Mouse (Mus musculus) fibroblast of lung, adult 2 months (primary cell): ENCODE data around the gene Mc1r.
A peak's percentile ranks its signal among the peaks of the same experiment; 100 is the strongest.

Experiments
- DNase-seq: peaks from one replicate; pipeline ENCODE4 v3.0.0-alpha.2; 2011; ENCODE audit warnings: low read depth

Mc1r gene

DNA sequence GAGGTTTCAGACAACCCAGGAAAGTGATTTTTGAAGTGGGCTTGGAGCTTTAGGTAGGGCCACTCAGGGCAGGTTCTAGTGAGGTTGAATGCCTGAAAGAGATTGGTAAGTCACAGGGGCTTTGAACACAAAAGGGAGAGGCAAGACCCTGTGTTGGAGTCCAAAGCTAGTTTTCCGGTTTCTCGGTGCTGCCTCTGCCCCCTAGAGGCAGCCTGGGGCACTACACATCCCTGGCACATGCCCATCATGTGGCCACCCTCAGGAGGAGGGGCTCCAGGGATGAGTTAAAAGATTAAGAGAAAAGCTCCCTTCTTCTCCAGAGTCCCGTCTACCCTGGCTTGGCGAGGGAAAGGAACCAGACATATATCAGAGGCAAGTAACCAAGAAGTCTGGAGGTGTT lies at the start of gene Mc1r:
TSS of gene Mc1r (plus strand) at position 322 of the 400 bp plus-strand sequence.
- no peak for DNase-seq

DNA sequence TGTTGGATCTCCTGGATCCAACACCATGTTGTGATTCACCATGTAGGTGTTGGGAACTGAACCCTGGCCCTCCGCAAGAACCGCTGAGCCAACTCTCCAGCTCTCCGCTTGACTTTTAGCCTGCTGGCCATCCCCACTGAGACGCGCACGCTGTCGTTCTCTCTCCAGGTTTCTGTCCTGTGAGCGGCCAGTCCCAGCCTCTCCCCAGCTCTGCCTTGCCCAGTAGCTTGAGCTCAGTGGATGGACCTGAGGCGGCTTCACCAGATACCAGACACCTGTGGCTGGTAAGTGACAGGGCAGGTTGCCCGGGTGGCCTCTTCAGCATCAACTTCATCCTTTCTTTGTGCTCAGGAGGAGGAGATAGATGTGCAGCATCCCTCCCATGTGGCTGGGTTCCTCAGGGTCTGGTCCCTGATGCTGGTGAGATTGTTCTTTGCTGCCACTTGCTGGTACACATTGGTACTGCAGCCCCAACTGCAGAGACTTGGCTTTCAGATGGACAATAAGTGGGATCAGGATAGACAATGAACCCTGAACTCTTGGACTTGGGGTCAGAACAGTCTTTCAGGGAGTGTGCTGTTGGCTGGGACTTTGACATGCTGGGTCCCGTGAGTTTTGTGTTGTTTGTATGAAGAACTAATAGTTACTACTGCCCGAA lies 45.7 kb upstream of the Mc1r start:
- peak; percentile 37 for DNase-seq

GRCm38 (mm10) chr8:123373403-123374238 lies 33.3 kb upstream of the Mc1r start, which contains the start of gene Tcf25:
Tcf25 (plus strand) TSS chr8:123373753.
- DNase-seq, result peak; percentile 86

GRCm38 (mm10) chr8:123374239-123374578 lies 32.7 kb upstream of the Mc1r start:
- peak; percentile 72 for DNase-seq

DNA sequence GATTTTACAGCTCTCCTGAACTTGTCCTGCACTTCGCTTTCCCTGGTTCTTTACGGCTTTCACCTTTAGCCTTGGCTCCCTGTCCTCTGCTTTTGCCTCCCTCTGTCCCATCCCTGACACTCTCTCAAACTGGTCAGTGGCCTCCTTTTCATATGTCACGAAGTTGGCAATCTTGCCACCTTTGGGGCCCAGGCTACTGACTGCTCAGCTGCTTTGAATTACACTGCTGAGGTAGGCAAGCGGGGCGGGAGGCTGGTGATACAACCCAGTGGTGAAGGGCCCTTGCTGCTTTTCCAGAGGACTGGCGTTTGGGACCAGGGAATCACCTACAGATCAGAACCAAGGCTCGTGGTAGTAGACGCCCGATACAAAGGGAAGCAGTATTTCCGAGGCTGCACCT lies 31.2 kb upstream of the Mc1r start:
- no peak for DNase-seq

GRCm38 (mm10) chr8:123376106-123376505 lies 30.8 kb upstream of the Mc1r start:
- DNase-seq, result no peak

- no peak for DNase-seq
These were observed 25.2 kb upstream of the Mc1r start for GRCm38 (mm10) chr8:123381711-123382110.

GRCm38 (mm10) chr8:123382516-123382915 lies 24.4 kb upstream of the Mc1r start:
- no peak for DNase-seq

DNA sequence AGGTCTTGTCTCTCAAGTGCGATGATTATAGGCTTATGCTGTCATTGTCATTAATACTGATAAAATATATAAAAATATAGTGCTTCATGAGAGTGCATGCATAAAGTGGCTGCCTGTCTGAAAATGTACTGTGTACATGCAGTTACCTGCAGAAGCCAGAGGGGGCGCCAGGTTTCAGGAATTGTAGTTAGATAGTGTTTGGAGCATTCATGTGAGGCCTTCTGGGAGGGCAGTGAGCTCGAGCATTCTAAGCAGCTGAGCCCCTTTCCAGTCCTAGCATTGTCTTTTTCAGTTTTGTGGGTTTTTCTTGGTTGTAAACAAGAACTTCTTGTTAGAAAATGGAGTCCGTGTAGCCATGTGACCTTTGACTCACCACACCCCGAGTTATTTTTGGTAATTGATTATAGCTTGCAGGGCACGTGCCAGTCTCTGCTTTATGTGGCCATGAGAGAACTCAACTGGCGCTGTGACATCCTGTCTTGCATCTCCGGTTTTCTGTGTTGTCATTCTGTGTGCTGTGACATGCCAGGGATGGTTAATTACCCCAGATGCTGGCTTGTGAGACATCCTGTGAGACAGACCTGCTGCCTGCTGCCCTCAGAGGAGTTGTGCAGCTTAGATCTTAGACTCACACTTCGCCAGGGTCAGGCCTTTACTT lies 21.9 kb upstream of the Mc1r start:
- DNase-seq, result no peak

DNA sequence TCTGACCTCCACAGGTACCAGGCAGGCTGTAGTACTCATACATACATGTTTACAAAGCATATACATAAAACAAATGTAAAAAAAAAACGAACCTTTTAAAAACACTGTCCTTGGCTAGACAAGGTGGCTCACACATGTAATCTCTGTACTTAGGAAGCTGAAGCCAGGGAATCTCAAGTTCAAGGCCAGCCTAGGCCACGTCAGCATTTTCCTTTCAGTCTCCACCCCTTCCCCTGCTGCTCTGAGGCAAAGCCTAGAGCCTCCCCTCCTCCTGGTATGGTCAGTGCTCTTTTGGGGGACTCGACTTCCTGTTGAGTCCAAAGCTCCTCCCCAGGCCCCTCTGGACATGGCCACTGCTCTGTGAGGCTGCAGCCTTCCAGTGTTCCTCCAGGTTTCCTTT lies 19.9 kb upstream of the Mc1r start:
- DNase-seq, result no peak

DNA sequence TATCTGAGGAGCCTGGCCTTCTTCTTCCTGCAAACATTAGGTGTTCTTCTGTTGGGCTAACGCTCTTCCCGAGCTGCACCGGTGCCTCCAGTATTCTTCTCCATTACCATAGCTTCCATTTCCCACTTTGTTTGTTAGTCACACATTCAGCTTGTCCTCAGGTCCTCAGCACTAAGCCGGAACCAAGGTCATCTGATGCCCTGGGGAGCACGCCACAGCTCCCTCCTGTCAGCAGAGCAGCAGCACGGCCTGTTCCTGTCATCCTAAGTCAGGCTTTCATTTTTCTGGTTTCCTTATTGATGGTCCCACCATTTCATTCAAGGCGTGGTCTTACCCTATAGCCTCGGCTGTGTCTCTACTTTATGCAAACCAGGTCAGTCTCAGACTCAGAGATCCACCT lies 19.1 kb upstream of the Mc1r start:
- no peak for DNase-seq

DNA sequence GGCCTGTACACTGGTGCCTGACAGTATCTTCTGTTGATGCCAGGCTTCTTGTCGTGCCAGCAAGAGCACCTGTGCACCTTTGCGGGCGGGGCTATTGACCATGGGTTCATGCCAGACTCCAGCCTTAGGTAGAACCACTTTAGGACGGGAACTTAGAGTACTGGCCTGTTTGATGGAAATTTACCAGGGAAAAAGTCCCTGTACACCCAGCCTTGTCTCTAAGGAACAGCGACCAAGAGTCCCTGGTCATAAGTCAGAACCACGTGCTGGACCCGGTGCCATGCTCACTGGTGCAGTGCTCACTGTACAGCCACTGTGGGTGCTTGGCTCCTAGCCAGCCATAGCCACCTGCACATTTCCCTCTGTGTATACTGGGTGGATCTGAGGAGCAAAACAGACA lies 17.9 kb upstream of the Mc1r start:
- DNase-seq, result no peak

DNA sequence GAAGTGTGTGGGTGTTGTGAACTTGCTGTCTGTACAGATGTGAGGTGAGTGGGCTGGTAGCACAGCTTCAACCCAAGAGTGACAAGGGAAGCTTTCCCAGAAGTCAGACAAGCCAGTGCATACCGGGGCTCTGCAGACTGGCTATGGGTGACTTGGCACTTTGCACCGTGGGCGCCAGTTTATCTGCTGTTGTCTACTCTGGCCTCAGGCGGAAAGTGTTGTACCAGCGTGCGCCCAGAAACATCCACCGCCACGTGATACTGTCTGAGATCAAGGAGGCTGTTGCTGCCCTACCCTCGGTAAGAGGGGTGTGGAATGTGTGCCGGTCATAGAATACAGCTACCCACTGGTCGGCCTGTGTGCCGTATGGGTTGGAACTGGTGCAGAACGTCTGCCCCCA lies 8.6 kb upstream of the Mc1r start:
- no peak for DNase-seq

DNA sequence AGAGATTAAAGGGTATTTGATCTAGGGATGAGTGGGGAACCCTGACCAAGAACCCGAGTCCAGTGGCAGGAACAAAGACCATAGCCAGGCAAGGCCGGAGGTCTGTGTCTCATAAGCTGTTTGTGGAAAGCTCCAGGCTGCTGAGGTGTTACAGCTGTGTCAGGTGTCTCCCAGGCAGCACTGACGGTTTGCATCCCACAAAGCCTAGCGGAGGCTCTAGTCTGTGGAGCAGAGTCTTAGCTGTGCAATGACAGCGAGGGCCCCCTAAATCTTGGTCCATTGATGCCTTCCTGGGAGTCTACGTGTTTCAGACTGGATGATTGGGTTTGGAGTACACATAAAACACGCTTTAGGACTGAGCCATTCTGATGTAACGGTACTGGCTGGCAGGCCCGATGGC lies 5.0 kb upstream of the Mc1r start:
- DNase-seq, result no peak

DNA sequence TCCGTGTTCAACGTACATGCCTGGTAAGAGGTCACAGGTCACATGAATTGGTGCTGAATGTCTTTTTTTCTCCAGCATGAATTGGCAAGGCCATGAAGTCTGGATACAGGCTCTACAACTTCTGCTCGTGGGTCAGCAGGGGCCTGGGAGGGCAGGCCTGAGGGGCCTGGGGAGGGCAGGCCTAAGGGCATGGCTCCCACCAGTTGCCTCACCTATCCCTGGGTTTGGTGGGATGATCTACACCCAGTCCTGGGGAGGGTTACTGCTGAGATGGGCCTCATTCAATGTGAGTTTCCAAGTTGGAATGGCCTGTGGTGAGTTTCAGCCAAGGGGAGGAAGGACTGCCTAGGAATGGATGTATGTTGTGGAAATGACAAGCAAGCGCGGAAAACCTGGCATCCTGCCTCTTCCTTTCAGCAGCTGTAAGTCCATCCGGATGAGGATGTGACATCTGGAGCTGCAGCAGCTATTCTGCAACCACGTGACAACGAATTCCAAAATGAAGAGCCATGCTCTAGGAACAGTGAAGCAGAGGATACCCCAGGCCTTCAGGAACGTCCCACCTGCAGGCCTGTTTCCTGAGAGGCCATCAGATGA lies 4.1 kb upstream of the Mc1r start:
- DNase-seq, result no peak

GRCm38 (mm10) chr8:123404521-123404920 lies 2.4 kb upstream of the Mc1r start:
- DNase-seq, result no peak

DNA sequence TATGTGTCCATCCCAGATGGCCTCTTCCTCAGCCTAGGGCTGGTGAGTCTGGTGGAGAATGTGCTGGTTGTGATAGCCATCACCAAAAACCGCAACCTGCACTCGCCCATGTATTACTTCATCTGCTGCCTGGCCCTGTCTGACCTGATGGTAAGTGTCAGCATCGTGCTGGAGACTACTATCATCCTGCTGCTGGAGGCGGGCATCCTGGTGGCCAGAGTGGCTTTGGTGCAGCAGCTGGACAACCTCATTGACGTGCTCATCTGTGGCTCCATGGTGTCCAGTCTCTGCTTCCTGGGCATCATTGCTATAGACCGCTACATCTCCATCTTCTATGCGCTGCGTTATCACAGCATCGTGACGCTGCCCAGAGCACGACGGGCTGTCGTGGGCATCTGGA lies 705 bp downstream of the Mc1r start:
- no peak for DNase-seq

DNA sequence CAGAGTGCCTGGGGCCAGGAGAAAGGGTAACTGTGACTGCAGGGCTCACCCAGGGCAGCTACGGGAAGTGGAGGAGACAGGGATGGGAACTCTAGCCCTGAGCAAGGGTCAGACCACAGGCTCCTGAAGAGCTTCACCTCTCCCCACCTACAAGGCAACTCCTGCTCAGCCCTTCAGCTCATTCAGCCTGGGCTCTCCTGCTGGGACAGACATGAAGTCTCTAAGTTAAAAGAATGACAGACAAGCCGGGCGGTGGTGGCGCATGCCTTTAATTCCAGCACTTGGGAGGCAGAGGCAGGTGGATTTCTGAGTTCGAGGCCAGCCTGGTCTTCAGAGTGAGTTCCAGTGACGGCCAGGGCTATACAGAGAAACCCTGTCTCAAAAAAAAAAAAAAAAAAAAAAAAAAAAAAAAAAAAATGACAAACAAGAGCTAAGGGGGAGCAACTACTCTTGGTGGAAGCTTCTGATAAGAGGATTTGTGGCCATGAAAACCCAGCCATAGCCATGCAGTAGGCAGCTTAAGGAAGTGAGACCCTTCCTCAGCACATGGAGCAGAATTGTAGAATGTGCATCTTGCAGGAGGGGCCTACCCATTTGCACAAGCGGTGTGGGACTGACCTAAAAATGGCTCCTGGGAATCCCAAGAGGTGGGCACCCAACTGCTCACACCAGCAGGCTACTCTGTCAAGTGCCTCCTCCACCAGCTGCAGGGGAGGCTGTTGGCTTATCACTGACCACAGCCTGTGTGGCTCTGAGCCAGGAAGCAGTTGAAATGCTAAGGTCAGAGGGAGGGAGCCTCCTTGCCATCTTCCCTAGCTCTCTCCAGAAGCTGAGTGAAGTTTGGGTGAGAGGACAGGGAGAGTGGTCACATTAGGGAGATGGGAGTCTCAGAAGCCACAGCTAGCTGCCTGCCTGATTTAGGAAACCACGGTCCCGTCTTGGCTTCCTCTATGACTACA lies 2.0 kb downstream of the Mc1r start:
- no peak for DNase-seq

GRCm38 (mm10) chr8:123410049-123410587 lies 3.2 kb downstream of the Mc1r start:
- DNase-seq, result no peak

DNA sequence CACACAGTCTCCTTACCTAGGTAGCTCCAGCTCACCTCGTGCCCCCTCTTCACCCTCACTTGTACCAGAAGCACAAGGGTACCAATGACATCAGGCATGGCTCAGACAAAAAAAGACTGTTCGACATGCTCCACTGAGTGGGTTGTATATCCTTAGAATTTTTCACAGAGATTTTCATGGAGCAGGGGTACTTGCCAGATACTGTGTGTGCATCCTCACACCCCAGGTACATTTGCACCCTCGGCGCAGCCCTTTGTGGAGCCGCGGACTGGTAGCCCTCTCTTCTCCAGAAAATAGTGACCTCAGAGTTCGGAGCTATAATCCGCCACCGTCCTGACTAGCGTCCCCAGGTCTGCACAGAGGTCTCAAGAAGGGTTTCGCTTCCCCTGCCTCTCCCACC lies 3.9 kb downstream of the Mc1r start:
- no peak for DNase-seq

- no peak for DNase-seq
These were observed 4.3 kb downstream of the Mc1r start, which contains the start of gene Tubb3 for GRCm38 (mm10) chr8:123411246-123411645. Tubb3 (plus strand) TSS chr8:123411424.
